Mouse (Mus musculus) brain, embryonic 14.5 days (tissue): ENCODE data around the gene Cd47.

Experiments used
- CTCF ChIP-seq: fragments of 200-500 bp; IDR thresholded peaks from 2 replicates; pipeline ENCODE4 v1.5.1; 2012; ENCODE audit warnings: inconsistent platforms, mild to moderate bottlenecking, moderate library complexity, borderline replicate concordance; ENCODE audit not compliant: insufficient read depth, insufficient read length; ENCODE audit errors: extremely low read depth
- POLR2A ChIP-seq: fragments of 200-500 bp; IDR thresholded peaks from 2 replicates; pipeline ENCODE4 v1.6.1; 2012; ENCODE audit warnings: mild to moderate bottlenecking, inconsistent platforms, borderline replicate concordance; ENCODE audit not compliant: poor library complexity, insufficient read depth, insufficient read length, severe bottlenecking; ENCODE audit errors: extremely low read depth

DNA sequence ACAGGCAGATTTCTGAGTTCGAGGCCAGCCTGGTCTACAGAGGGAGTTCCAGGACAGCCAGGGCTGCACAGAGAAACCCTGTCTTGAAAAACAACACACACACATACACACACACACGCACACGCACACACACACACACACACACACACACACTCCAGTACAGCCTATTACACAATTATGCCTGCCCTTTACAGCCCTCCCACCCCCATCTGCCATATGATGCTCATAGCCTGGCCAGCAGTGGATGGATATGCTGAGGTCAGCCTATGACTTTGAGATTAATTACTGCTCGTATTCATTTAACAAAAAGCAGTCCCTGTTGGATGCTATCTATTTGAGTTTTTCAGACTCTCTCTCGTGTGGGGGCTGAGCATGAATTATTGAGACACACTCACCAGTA lies 144.8 kb downstream of the Cd47 start:
- TF ChIP-seq POLR2A = no peak
- TF ChIP-seq CTCF = no peak
